Mouse (Mus musculus) brown adipose tissue, adult 24 weeks (tissue): Measurements from ENCODE around the gene Rab5c. TPM values are rescaled to one million over a fixed set of nuclear protein-coding genes. Genes with fewer than 3 reads are reported as not detected.

ENCODE experiments used
- H3K27ac ChIP-seq: fragments of 200-500 bp; replicated peaks from 2 replicates; pipeline ENCODE4 v1.5.1; 2012; ENCODE audit warnings: low read depth, mild to moderate bottlenecking, low read length
- H3K4me1 ChIP-seq: fragments of 200-500 bp; 2 replicates; pipeline ENCODE4 v1.6.1; 2012; ENCODE audit warnings: low read length, mixed read lengths; ENCODE audit not compliant: control insufficient read depth, insufficient read depth, insufficient read length
- H3K4me3 ChIP-seq: fragments of 200-500 bp; 2 replicates; pipeline ENCODE4 v1.5.1; 2012; ENCODE audit warnings: low read depth, mild to moderate bottlenecking, low read length, moderate library complexity; ENCODE audit not compliant: insufficient read depth
- polyA plus RNA-seq: library from polyadenylated mRNA; stranded (reverse); fragments of >200 nt; gene quantifications from 2 replicates; pipeline ENCODE4 v1.2.4, GENCODE M21; 2012; ENCODE audit not compliant: missing spikeins, insufficient read depth, insufficient read length

Rab5c gene
- polyA plus RNA-seq, 1 experiment = 148 TPM

- no peak overlapping the region for H3K27ac ChIP-seq
- H3K4me1 ChIP-seq = no peaks in the 10 kb centered on the region
These were observed 55.5 kb downstream of the Rab5c start for GRCm38 (mm10) chr11:100682526-100682925.

GRCm38 (mm10) chr11:100681826-100682225 lies 56.2 kb downstream of the Rab5c start:
- Histone ChIP-seq H3K4me3 (no peak overlapping the region), H3K27ac (no peak overlapping the region), H3K4me1 (no peaks in the 10 kb centered on the region)

More at GRCm38 (mm10) chr11:100682526-100682925, 55.5 kb downstream of the Rab5c start:
- no peak overlapping the region for H3K4me3 ChIP-seq

DNA sequence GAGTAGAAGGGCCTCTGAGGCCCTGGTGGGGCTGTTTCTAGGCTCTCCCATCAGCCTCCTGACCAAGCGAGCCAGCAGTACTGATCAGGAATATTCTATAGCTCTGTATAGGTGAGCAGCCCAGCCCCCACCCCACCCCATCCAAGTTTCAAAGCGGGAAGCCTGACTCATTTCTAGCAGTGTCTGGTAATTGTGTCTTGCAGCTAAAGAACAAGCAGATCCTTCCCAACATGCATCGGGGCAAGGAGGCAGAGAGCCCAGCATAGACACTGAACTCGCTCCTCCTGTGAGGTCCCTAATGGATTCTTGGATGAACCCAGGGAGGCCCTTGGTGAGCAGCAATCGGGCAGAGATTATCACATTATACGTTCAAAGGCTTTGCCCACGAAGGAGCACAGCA lies 60.2 kb downstream of the Rab5c start:
- Histone ChIP-seq H3K4me3 (no peak overlapping the region), H3K27ac (no peak overlapping the region), H3K4me1 (no peaks in the 10 kb centered on the region)

DNA sequence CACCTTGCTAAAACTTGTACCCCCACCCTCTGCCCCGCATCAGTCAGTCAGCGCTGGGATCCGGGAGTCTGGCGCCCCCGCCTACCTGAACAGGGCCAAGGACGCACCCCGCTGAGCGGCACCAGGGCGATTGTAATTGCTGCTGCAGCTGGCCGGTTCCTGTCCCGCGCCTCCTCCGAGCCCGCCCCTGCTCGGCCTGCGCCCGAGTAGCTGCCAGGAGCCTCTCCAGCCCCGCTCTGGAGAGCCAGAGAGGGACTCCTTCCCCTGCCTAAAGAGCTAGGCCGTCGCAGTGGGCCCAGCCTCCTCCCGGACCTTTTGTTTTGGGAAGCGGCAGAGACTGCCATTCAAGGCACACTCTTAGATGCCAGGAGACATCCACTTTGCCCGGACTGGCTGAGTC lies 64.8 kb downstream of the Rab5c start:
- no peak overlapping the region; the same call in 1 of the 2 replicates for H3K4me3 ChIP-seq
- H3K27ac ChIP-seq = no peak overlapping the region
- no peaks in the 10 kb centered on the region for H3K4me1 ChIP-seq

- Histone ChIP-seq H3K27ac (no peak overlapping the region), H3K4me1 (no peaks in the 10 kb centered on the region), H3K4me3 (no peak overlapping the region)
These were observed 66.1 kb downstream of the Rab5c start for GRCm38 (mm10) chr11:100671956-100672355.

DNA sequence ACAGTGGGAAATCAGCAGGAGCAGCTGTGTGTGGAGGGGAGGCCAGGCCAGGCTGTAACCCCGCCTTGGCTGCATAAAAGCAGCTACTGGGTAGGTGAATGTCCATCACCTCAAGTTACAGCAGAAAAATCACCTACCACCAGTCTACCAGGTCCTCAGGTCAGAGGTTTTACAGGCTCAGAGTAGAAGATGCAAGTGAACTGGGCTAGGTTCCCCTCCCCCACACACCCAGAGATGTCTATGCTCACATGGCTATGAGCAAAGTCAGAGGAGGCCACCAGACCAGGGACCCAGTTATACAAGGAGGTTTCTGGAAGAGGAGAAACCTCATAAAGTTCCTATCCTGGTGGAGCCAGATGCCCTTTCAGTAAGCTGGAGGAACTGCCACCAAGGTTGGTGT lies 67.0 kb downstream of the Rab5c start:
- no peak overlapping the region for H3K4me3 ChIP-seq
- no peak overlapping the region for H3K27ac ChIP-seq
- no peaks in the 10 kb centered on the region for H3K4me1 ChIP-seq

Other genes starting within 250 kb of the Rab5c start
- 2,639 and 2,906 TPM in 2 replicates for gene Acly, start 210.2 kb downstream of the Rab5c start, polyA plus RNA-seq
- 28.0 and 35.4 TPM in 2 replicates for gene Ttc25, start 192.6 kb downstream of the Rab5c start, polyA plus RNA-seq
- gene Cnp, start 163.3 kb downstream of the Rab5c start, polyA plus RNA-seq = 7.7 and 8.4 TPM in 2 replicates
- gene Nkiras2, start 119.0 kb downstream of the Rab5c start, polyA plus RNA-seq = 32.0 and 37.6 TPM in 2 replicates
- 246 and 295 TPM in 2 replicates for gene Dnajc7, start 118.0 kb downstream of the Rab5c start, polyA plus RNA-seq
- gene Zfp385c, start 45.8 kb downstream of the Rab5c start, polyA plus RNA-seq = not detected in 2 replicates
- gene Dhx58, start 33.9 kb downstream of the Rab5c start, polyA plus RNA-seq = 3.6 and 6.4 TPM in 2 replicates
- 6.9 and 8.4 TPM in 2 replicates for gene Kat2a, start 25.8 kb downstream of the Rab5c start, polyA plus RNA-seq
- gene Hspb9, start 24.4 kb downstream of the Rab5c start, polyA plus RNA-seq = not detected in 2 replicates
- gene Kcnh4, start 21.7 kb upstream of the Rab5c start, polyA plus RNA-seq = not detected in 2 replicates
- gene Hcrt, start 24.7 kb upstream of the Rab5c start, polyA plus RNA-seq = not detected in 2 replicates
- 9.4 and 11.1 TPM in 2 replicates for gene Ghdc, start 32.7 kb upstream of the Rab5c start, polyA plus RNA-seq
- 15.1 and 18.4 TPM in 2 replicates for gene Stat5b, start 112.5 kb upstream of the Rab5c start, polyA plus RNA-seq
- gene Stat5a, start 121.1 kb upstream of the Rab5c start, polyA plus RNA-seq = 18.9 and 34.2 TPM in 2 replicates
- 18.8 and 20.9 TPM in 2 replicates for gene Stat3, start 201.3 kb upstream of the Rab5c start, polyA plus RNA-seq
- gene Cavin1, start 232.7 kb upstream of the Rab5c start, polyA plus RNA-seq = 242 and 279 TPM in 2 replicates